Mouse (Mus musculus) megakaryocyte, embryonic 14.5 days (primary cell): ENCODE measurements around the gene Arhgap4.

Source experiments
- FLI1 ChIP-seq: IDR thresholded peaks from 2 replicates; pipeline ENCODE4 v1.6.1; 2012; ENCODE audit warnings: low read length, inconsistent platforms, mixed read lengths
- GATA1 ChIP-seq: IDR thresholded peaks from 3 replicates; pipeline ENCODE4 v1.6.1; 2012; ENCODE audit warnings: mixed read lengths, low read length, inconsistent platforms, borderline replicate concordance

DNA sequence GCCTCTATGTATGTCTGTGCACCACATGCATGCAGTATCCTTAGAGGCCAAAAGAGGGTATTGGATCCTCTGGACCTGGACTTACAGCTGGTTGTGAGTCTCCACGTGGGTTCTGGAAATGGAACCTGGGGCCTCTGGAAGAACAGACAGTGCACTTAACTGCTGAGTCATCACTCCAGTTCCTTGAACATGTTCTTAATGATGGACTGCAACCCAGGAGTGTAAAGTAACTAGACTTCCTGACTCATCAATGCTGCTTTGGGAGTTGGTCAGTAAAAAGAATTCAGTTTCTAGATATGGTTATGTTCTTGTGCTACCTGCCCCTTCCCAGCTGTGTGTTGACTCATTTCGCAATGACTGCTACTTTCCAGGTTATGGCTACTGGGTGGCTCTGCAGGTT is 10.2 kb upstream of the Arhgap4 start:
- no peak for TF ChIP-seq GATA1
- no peak for TF ChIP-seq FLI1
